Mouse (Mus musculus) heart, embryonic 14.5 days (tissue): ENCODE results near the gene Tmprss4. TPM values are rescaled to one million over a fixed set of nuclear protein-coding genes. Genes with fewer than 3 reads are reported as not detected.

Source experiments
- ATAC-seq: fragments of 200-750 bp; cut with Nextera tagmentation; 2 replicates; pipeline ENCODE4 v1.8.0; 2017; ENCODE audit warnings: low read depth, moderate TSS enrichment; ENCODE audit not compliant: insufficient number of reproducible peaks, insufficient read depth, low FRiP score
- H3K27ac ChIP-seq, 2 experiments: fragments of 200-500 bp in 1 of 2; fragments of 300-500 bp in 1 of 2; sonication (generic) in 1 of 2; replicated peaks in 1 of 2; 2 replicates each; pipeline ENCODE4 v1.5.1; 2012 to 2014; ENCODE audit warnings: low read depth in 2 of 2, low read length in 2 of 2, control low read depth in 1 of 2, mild to moderate bottlenecking in 1 of 2, mixed read lengths in 1 of 2; ENCODE audit not compliant: control insufficient read depth in 1 of 2, insufficient read depth in 1 of 2
- H3K27me3 ChIP-seq: fragments of 300-500 bp; sonication (generic); 2 replicates; pipeline ENCODE4 v1.6.1; 2014; ENCODE audit warnings: mild to moderate bottlenecking, low read length, control low read depth; ENCODE audit not compliant: control insufficient read depth, insufficient read depth
- H3K36me3 ChIP-seq: fragments of 300-500 bp; sonication (generic); 2 replicates; pipeline ENCODE4 v1.6.1; 2014; ENCODE audit warnings: mild to moderate bottlenecking, control low read depth, low read length, mixed read lengths; ENCODE audit not compliant: control insufficient read depth, insufficient read depth
- H3K4me1 ChIP-seq, 2 experiments: fragments of 200-500 bp in 1 of 2; fragments of 300-500 bp in 1 of 2; sonication (generic) in 1 of 2; 2 replicates each; pipeline ENCODE4 v1.6.1; 2012 to 2014; ENCODE audit warnings: low read length in 2 of 2, control low read depth in 1 of 2, mixed read lengths in 1 of 2; ENCODE audit not compliant: control insufficient read depth in 2 of 2, insufficient read depth in 2 of 2
- H3K4me2 ChIP-seq: fragments of 300-500 bp; sonication (generic); 2 replicates; pipeline ENCODE4 v1.6.1; 2014; ENCODE audit warnings: mild to moderate bottlenecking, low read length
- H3K4me3 ChIP-seq, 2 experiments: fragments of 200-500 bp in 1 of 2; fragments of 300-500 bp in 1 of 2; sonication (generic) in 1 of 2; 2 replicates each; pipeline ENCODE4 v1.5.1; 2012 to 2014; ENCODE audit warnings: low read length in 2 of 2, mild to moderate bottlenecking in 2 of 2, control low read depth in 1 of 2, low read depth in 1 of 2, moderate library complexity in 1 of 2; ENCODE audit not compliant: control insufficient read depth in 1 of 2, insufficient read depth in 1 of 2
- H3K9ac ChIP-seq: fragments of 300-500 bp; sonication (generic); 2 replicates; pipeline ENCODE4 v1.6.1; 2014; ENCODE audit warnings: mild to moderate bottlenecking, low read length
- H3K9me3 ChIP-seq: fragments of 300-500 bp; sonication (generic); 2 replicates; pipeline ENCODE4 v1.6.1; 2016; ENCODE audit warnings: low read length, control low read depth; ENCODE audit not compliant: control insufficient read depth
- WGBS: fragments of 180-500 bp; shearing (Covaris S2); extraction: QIAGEN DNeasy Blood & Tissue Kit; methylation state at CpG from one replicate; pipeline ENCODE4 v1.1.7; 2014; 5-methylcytosine and 5-hydroxymethylcytosine counted together
- polyA plus RNA-seq: library from polyadenylated mRNA; unstranded; fragments of >200 nt; fragmentation: Nextera tagmentation; extraction: Ambion mirVana; gene quantifications from 2 replicates; pipeline ENCODE4 v1.2.1, GENCODE M21; 2014

Tmprss4 gene
- polyA plus RNA-seq, 1 experiment from 2014 or later, result not detected

DNA sequence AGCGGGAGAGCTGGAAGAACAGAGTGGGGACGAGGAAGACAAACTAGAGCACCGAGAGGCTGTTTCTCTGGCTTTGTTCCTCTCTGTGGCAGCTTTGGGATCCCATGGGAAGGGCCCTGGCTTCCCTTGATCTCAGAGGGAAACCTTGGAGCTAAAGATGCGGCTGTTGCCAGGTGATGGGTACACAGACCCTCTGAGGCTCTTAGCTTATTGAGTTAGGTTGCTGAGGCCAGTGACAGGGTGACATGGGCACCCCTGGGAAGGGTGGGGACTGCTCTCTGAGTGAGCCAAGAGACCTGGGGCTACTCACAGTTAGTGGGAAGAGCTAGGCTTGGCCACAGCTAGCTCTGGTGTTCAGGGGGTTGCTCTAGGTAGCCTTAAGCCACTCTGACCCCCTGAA lies 8.4 kb downstream of the Tmprss4 start:
- Histone ChIP-seq H3K4me1 (no peaks in the 10 kb centered on the region), H3K4me2 (no peak overlapping the region), H3K27me3 (no peaks in the 10 kb centered on the region), H3K36me3 (no peaks in the 10 kb centered on the region), H3K9me3 (no peaks in the 10 kb centered on the region), H3K9ac (no peak overlapping the region), H3K4me3 (no peak overlapping the region), H3K27ac (no peak overlapping the region)
- 61% methylated on average over 4 of the region's 4 CpGs for WGBS
- no peak for ATAC-seq

DNA sequence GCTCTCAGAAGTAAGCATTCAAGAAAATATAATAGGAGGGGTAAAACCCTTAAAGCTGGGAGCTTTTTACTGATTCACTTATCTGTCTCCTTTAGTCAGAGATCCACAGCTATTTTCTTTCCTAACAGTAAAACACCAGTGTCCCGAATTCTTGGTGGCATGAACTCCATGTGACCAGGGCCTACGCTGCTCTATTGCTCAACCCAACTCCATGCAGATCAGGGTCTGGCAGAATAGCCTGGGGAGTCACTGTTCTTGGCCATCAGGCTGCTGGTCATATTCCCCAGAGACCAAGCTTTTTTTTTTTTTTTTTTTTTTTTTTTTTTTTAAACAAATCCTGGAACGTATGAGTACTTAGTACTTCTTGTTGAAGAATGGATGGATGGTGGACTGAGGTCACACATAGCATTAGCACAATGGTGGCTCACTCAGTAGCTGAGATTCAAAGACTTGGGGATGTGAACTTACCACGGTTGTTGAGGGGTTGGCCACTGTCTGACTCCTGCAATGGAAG lies 14.2 kb downstream of the Tmprss4 start:
- Histone ChIP-seq H3K27ac (no peak overlapping the region), H3K9me3 (no peaks in the 10 kb centered on the region), H3K4me3 (no peak overlapping the region), H3K9ac (no peak overlapping the region), H3K27me3 (no peaks in the 10 kb centered on the region), H3K4me2 (no peak overlapping the region), H3K36me3 (no peaks in the 10 kb centered on the region), H3K4me1 (no peaks in the 10 kb centered on the region)
- no peak for ATAC-seq
- WGBS, result 86% methylated on average over 4 of the region's 4 CpGs

DNA sequence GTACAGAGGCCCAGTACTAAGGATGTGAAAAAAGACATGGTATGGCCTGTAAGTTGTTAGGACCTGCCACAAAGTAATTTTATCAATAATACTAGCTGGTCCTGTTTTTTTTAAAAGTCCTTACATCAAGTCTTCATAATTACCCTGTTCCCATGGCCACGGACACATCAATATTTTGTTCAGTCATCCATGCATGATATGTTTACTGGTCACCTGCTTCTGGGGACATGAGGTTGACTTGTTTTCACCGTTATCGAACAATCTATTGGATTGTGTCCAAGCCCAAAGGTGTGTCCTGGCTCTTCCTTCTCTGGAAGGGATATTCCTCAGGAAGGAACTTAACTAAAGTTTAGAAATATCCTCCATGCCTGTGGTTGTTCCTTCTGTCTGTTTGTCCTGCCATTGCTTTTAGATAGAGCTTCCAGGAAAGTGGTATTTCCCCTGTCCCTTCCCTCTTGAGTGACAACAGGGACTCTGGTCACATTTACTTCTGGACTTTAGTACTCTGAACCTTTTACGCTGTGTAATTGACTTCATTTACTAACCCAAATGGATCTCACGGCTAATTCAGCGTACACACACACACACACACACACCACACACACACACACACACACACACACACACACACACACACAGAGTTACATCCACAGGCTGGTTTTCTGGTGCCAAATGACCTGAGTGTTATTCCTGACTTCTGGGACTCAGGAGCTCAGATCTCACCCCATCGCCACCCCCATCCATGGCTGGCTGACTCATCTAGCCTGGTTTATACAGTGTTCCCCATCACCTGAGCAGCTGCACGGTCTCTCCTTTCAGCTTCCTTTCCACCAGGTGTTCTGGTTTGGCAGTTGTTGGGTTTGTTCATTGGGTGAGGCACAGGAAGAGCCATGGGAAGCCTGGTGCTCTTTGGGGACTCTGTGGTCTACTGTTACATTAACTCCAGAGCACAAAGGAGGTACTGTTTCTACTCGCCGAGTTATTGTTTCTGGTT lies 15.0 kb downstream of the Tmprss4 start:
- H3K4me2 ChIP-seq, result no peak overlapping the region
- 81% methylated on average over 10 of the region's 10 CpGs for WGBS
- no peaks in the 10 kb centered on the region for H3K4me1 ChIP-seq
- H3K36me3 ChIP-seq, result no peaks in the 10 kb centered on the region
- ATAC-seq, result no peak
- no peaks in the 10 kb centered on the region for H3K9me3 ChIP-seq
- no peak overlapping the region for H3K4me3 ChIP-seq
- no peak overlapping the region for H3K27ac ChIP-seq
- no peaks in the 10 kb centered on the region for H3K27me3 ChIP-seq
- H3K9ac ChIP-seq, result no peak overlapping the region

DNA sequence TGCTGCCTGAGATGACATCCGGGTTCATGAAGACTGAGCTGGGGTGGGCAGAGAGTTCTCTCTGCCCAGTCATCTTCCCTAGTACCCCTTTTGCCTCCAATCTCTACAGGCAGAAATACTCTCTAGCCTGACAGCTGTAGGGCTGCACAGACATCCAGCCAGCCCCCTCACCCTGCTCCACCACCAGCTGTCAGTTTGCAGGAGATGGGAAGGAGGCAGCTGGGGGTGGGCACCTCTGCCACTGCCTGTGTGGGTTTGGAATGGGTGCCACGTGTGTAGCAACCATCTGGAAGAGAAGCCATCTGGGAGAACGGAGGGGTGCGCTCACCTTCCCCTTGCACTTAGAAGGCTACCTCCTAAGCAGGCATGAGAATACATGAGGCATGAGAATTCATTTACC lies 18.6 kb downstream of the Tmprss4 start:
- Histone ChIP-seq H3K27ac (no peak overlapping the region), H3K4me2 (no peak overlapping the region), H3K9ac (no peak overlapping the region), H3K4me1 (no peaks in the 10 kb centered on the region), H3K9me3 (no peaks in the 10 kb centered on the region), H3K4me3 (no peak overlapping the region), H3K27me3 (0 out of 2 replicates have a peak, but pooled peaks cover 3% of the 10 kb centered on the region), H3K36me3 (no peaks in the 10 kb centered on the region)
- 69% methylated on average over 4 of the region's 4 CpGs for WGBS
- ATAC-seq, result no peak

DNA sequence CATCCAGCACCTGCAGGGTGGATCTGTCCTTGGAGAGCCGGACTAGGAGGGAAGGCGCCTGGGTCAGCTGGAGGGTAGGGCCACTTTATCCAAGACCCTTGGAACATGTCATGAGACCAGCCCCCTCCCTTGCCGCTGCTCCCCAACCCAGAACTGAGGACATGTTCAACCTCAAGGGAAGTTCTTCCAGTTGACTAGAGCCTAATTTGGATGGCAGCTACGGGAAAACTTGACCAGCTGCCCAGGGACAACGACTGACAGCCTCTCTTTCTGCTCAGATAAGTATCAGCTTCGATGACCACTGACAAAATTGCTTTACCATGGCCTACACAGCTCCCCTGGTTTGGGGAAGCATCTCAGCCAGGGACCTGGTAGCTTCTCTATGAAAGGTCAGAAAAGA lies 20.6 kb downstream of the Tmprss4 start:
- ATAC-seq, result no peak
- WGBS, result 73% methylated on average over 6 of the region's 6 CpGs
- no peaks in the 10 kb centered on the region for H3K9me3 ChIP-seq
- no peaks in the 10 kb centered on the region for H3K36me3 ChIP-seq
- H3K4me3 ChIP-seq, result no peak overlapping the region
- H3K4me1 ChIP-seq, result no peaks in the 10 kb centered on the region
- no peak overlapping the region for H3K27ac ChIP-seq
- no peak overlapping the region for H3K4me2 ChIP-seq
- no peak overlapping the region for H3K9ac ChIP-seq
- H3K27me3 ChIP-seq, result 0 out of 2 replicates have a peak, but pooled peaks cover 3% of the 10 kb centered on the region

DNA sequence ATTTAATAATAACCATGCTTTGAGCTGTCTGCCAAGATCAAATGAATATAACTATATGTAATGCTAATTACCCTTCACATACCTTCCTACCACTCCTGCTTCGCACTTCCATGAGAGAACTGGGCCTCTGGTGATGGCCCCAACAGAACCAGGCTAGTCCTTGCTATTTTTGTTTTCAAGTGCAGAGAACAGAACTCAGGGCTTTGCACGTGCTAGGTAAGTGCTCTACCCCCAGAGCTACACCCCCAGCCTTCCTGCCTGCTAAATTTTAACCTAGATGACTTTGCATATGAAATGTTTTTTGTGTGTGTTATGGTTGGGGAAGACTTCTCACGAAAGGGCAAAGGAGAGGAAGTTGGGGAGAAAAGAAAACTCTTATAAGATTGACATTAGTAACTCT lies 21.4 kb downstream of the Tmprss4 start:
- no peaks in the 10 kb centered on the region for H3K9me3 ChIP-seq
- H3K36me3 ChIP-seq, result no peaks in the 10 kb centered on the region
- H3K4me1 ChIP-seq, result no peaks in the 10 kb centered on the region
- no peak overlapping the region for H3K4me2 ChIP-seq
- H3K27ac ChIP-seq, result no peak overlapping the region
- no peak for ATAC-seq
- H3K4me3 ChIP-seq, result no peak overlapping the region
- 45% methylated on average over 3 of the region's 3 CpGs for WGBS
- no peak overlapping the region for H3K9ac ChIP-seq
- 0 out of 2 replicates have a peak, but pooled peaks cover 3% of the 10 kb centered on the region for H3K27me3 ChIP-seq

DNA sequence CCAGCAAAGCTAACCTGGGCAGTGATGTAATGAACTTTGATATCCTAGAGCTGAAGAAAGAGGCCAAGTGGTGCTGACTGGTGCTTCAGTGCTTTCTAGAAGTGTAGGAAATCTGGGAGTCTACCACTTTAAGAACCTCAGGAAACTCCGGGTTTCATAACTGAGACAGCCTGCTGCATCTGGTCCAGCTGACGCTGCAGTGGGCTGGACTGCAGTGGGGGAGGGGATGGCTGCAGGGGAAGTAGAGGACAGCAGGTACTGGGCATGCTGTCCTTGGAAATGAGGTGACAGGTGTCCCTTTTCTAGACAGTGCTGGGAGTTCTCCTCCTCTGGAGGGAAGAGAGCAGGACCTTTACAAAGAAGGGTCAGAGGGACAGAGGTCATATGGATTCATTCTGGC lies 22.1 kb downstream of the Tmprss4 start, which contains the start of gene BC049352:
TSS of gene BC049352 (plus strand) at position 238 of the 400 bp plus-strand sequence.
- Histone ChIP-seq H3K4me2 (no peak within 1 kb of the TSS), H3K9ac (no peak within 1 kb of the TSS), H3K27ac (no peak within 1 kb of the TSS), H3K27me3 (0 out of 2 replicates have a peak, but pooled peaks cover 3% of the 10 kb centered on the region), H3K9me3 (no peaks in the 10 kb centered on the region), H3K4me1 (no peaks in the 10 kb centered on the region), H3K36me3 (no peaks in the 10 kb centered on the region), H3K4me3 (no peak within 1 kb of the TSS)
- 32% methylated on average over 2 of the region's 2 CpGs for WGBS
- ATAC-seq, result no peak
